Mouse (Mus musculus): ENCODE measurements around the gene Spred2. TPM values are rescaled to one million over a fixed set of nuclear protein-coding genes. Genes with fewer than 3 reads are reported as not detected.
"Not testable (repeated sequence)": the region's sequence is repeated elsewhere in the genome, so short reads cannot be mapped to it uniquely, and the experiment has no call there.

Spred2 gene
- polyA plus RNA-seq, 1 experiment from 2014 or later, result 6.0 TPM

DNA sequence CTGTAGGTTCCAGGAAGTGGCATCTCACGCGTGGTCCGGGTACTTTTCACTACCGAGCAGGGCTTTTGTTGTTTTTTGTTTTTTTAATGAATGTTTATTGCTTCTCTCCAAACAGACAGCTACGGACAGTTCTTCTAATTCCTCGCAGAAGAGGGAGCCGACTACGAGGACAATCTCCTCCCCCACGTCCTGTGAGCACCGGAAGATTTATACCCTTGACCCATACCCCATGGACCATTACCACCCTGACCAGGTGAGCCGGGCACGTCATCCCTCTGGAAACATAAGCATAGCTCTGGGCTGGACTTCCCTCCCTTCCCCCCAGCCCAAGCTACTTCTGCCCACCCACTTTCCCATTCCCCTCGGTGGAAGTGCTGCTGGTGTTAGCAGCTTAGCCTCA, 93.8 kb downstream of the Spred2 start:
- H3K4me2 ChIP-seq, result no peak overlapping the region
- H3K4me3 ChIP-seq, result no peak overlapping the region
- no peak overlapping the region for H3K27ac ChIP-seq
- WGBS, result 98% methylated on average over 13 of the region's 13 CpGs
- H3K4me1 ChIP-seq (replicated peaks), result no peaks in the 10 kb centered on the region
- H3K27me3 ChIP-seq, result no peaks in the 10 kb centered on the region
- peaks cover 37% of the 10 kb centered on the region for H3K9me3 ChIP-seq
- H3K36me3 ChIP-seq, result peaks cover 72% of the 10 kb centered on the region
- H3K9ac ChIP-seq, result no peak overlapping the region
- ATAC-seq (ENCODE audit: low FRiP score), result no peak

DNA sequence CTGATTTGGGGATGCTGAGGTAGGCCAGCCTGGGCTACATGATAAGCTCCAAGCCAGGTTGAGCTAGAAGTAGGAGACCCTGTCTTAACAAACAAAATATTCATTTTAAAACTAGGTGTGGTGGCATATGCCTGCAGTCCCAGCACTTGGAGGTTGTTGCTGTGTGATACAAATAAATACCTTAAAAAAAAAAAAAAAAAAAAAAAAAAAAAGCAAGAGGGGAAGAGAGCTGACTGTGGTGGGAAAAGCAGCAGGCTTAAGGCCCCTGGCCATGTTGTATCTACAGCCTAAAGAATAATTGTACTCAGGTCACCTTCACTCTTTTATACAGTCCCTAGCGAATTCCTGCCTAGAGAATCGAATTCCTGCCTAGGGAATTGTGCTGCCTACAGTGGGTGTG, 94.7 kb downstream of the Spred2 start:
- Histone ChIP-seq H3K27me3 (no peaks in the 10 kb centered on the region), H3K9ac (no peak overlapping the region), H3K4me2 (no peak overlapping the region), H3K4me3 (no peak overlapping the region), H3K9me3 (peaks cover 37% of the 10 kb centered on the region), H3K27ac (no peak overlapping the region), H3K36me3 (peaks cover 75% of the 10 kb centered on the region), H3K4me1 (replicated peaks) (no peaks in the 10 kb centered on the region)
- 98% methylated on average over 2 of the region's 2 CpGs for WGBS
- no peak for ATAC-seq (ENCODE audit: low FRiP score)

DNA sequence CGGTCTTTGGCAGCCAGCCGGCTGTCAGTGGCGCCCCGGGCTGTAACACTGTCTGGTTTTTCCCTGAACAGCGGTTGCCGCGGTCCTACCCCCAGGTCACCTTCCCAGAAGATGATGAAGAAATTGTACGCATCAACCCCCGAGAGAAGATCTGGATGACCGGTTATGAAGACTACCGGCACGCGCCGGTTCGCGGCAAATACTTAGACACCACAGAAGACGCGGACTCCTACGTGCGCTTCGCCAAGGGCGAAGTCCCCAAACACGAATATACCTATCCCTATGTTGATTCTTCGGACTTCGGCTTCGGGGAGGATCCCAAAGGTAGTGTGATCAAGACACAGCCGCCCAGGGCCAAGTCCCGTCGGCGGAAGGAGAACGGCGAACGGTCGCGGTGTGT, 96.5 kb downstream of the Spred2 start:
- Histone ChIP-seq H3K27me3 (no peaks in the 10 kb centered on the region), H3K4me3 (no peak overlapping the region), H3K36me3 (peaks cover 82% of the 10 kb centered on the region), H3K4me2 (no peak overlapping the region), H3K9me3 (peaks cover 37% of the 10 kb centered on the region), H3K27ac (no peak overlapping the region), H3K4me1 (replicated peaks) (no peaks in the 10 kb centered on the region), H3K9ac (no peak overlapping the region)
- no peak for ATAC-seq (ENCODE audit: low FRiP score)
- 98% methylated on average over 35 of the region's 35 CpGs for WGBS

DNA sequence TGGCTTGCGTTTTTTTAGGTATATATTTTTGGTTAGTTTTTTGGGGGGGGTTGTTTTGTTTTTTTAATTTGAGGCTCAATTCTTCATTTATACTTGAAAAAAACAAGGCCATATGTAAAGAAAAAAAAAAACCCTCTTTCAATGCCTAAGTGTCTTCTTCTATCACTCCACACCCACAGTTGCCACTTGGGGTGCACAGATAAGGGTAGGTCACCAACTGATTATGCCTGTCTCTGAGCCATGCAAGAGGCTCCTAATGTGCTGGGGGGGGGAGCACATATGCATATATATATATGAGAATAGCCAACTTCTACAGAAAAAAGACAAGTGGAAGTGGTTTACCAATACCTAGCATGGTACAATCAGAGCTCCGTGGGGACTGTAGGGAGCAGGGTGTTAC, 98.3 kb downstream of the Spred2 start:
- Histone ChIP-seq H3K27ac (no peak overlapping the region), H3K4me3 (no peak overlapping the region), H3K9ac (no peak overlapping the region), H3K4me2 (no peak overlapping the region), H3K36me3 (peaks cover 73% of the 10 kb centered on the region), H3K9me3 (peaks cover 37% of the 10 kb centered on the region), H3K4me1 (replicated peaks) (no peaks in the 10 kb centered on the region), H3K27me3 (no peaks in the 10 kb centered on the region)
- ATAC-seq (ENCODE audit: low FRiP score), result no peak
- whole genome bisulfite sequencing, result 94% methylated on average over 2 of the region's 2 CpGs

DNA sequence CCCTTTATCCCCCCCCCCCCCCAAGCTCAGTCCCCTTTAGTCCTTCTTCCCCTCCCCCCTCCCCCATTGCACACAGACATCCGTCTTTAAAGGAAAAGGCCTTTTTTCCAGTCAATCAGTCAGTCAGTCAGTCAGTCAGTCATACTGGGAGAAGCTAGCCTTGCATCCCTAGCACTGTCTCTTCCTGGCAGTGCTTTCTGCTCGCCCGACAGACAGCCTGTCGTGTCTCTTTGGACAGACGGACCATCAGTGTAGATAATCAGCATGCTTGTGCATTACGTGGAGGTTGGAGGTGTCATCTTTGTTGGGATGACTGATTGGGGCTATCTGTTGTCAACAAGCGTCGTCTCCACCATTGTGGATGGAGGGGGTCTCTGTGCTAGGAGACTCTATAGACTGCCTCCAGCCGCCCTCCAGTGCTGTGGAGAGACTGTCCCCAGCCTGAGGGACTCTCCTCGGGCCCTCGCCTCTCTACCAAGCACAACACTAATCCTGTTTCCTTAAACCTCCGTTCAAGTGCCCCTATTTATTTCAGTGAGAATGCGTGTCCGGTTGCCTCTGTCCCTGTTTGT, 98.8 kb downstream of the Spred2 start:
- ATAC-seq (ENCODE audit: low FRiP score), result 0 out of 2 replicates have a peak, but pooled peaks have one; percentile 40

DNA sequence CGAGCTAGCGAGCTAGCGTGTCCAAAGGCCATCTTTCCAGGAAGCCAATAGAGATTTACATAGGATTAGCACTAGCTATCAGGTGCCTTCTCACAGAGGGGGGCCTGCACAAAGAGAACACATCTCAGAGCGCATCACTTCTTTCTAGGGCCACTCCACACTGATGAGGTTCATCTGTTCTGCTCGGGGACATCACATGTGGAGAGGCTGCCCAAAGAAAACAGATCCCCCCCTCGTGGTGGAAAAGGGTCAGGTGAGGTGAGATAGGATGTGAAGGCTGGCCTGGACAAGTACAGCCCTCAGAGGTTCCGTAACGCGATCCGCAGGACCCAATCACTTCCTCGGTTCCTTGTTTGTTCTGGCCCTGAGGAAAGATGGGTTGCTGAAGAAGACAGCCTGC, 101.7 kb downstream of the Spred2 start:
- H3K36me3 ChIP-seq, result peaks cover 38% of the 10 kb centered on the region
- H3K4me3 ChIP-seq, result no peak overlapping the region
- no peak overlapping the region for H3K9ac ChIP-seq
- peaks cover 9% of the 10 kb centered on the region for H3K9me3 ChIP-seq
- no peaks in the 10 kb centered on the region for H3K4me1 ChIP-seq (replicated peaks)
- H3K27me3 ChIP-seq, result no peaks in the 10 kb centered on the region
- 74% methylated on average over 11 of the region's 11 CpGs for WGBS
- H3K4me2 ChIP-seq, result no peak overlapping the region
- no peak for ATAC-seq (ENCODE audit: low FRiP score)
- H3K27ac ChIP-seq, result no peak overlapping the region

More for the DNA sequence above, 98.8 kb downstream of the Spred2 start:
- Histone ChIP-seq H3K36me3 (peaks cover 67% of the 10 kb centered on the region), H3K9ac (no peak overlapping the region), H3K9me3 (peaks cover 36% of the 10 kb centered on the region), H3K4me1 (replicated peaks) (no peaks in the 10 kb centered on the region), H3K27ac (no peak overlapping the region), H3K4me2 (no peak overlapping the region), H3K27me3 (no peaks in the 10 kb centered on the region), H3K4me3 (no peak overlapping the region)
- WGBS, result 91% methylated on average over 14 of the region's 14 CpGs

DNA sequence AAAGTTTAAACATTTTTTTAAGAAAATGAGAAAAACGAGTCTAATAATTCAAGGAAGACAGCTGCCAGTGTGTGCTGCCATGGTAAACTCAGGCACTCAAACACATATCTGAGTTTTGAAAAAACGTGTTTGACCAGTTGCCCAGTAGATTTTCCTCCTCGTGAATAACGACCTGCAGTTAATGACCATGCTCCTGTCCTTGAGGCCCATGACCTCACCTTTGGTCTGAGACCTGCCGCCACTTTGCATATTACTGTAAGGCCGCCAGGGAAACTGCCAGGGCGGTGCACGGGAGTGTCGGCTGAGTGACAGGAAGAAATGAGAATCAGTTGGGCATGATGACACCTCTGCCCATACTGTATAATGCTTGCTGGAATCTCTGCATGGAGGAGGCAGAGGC, 103.5 kb downstream of the Spred2 start:
- H3K4me2 ChIP-seq, result no peak overlapping the region
- H3K36me3 ChIP-seq, result peaks cover 23% of the 10 kb centered on the region
- WGBS, result 77% methylated on average over 9 of the region's 9 CpGs
- no peaks in the 10 kb centered on the region for H3K4me1 ChIP-seq (replicated peaks)
- H3K9me3 ChIP-seq, result peaks cover 3% of the 10 kb centered on the region; the same call in 1 of the 2 replicates
- H3K9ac ChIP-seq, result no peak overlapping the region
- ATAC-seq (ENCODE audit: low FRiP score), result no peak
- no peak overlapping the region for H3K27ac ChIP-seq
- H3K4me3 ChIP-seq, result no peak overlapping the region
- H3K27me3 ChIP-seq, result no peaks in the 10 kb centered on the region

DNA sequence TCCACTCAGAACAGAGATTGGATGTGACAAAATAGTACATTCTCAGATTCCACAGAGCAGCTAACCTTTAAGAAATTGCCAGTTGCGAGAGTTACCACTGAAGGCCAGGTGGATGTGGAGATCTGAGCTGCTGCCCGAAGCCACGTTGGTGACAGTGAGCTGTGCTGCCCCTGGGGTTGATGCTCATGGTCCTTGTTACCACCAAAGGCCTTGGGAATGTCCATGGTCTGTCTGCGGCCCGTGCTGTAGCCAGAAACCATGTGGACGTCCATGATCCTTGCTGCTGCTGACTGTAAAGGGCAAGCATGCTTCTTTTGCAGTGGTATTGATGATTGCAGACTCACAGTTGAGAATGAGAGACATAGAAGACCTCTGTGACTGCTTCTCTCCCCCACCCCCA, 104.2 kb downstream of the Spred2 start:
- H3K27me3 ChIP-seq, result no peaks in the 10 kb centered on the region
- no peaks in the 10 kb centered on the region for H3K4me1 ChIP-seq (replicated peaks)
- H3K9ac ChIP-seq, result no peak overlapping the region
- H3K4me2 ChIP-seq, result no peak overlapping the region
- WGBS, result 88% methylated on average over 6 of the region's 6 CpGs
- H3K36me3 ChIP-seq, result peaks cover 18% of the 10 kb centered on the region
- H3K9me3 ChIP-seq, result peaks cover 3% of the 10 kb centered on the region; the same call in 1 of the 2 replicates
- ATAC-seq (ENCODE audit: low FRiP score), result no peak
- H3K4me3 ChIP-seq, result no peak overlapping the region
- no peak overlapping the region for H3K27ac ChIP-seq

DNA sequence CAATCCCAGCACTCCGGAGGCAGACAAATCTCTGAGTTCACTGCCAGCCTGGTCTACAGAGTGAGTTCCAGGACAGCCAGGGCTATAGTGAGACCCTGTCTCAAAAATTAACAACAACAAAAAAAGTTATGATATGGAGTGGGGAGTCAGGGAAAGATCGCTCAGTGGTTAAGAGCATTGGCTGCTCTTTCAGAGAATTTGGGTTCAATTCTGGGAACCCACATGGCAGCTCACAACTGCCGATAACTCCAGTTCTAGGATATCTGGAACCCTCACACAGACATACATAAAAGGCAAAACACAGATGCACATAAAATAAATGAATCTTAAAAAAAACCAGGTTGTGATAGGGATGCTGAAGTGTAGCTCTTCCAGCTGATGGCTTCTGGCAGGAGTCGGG, 104.8 kb downstream of the Spred2 start:
- ATAC-seq (ENCODE audit: low FRiP score), result no peak
- H3K27me3 ChIP-seq, result no peaks in the 10 kb centered on the region
- no peak overlapping the region for H3K4me2 ChIP-seq
- no peak overlapping the region for H3K27ac ChIP-seq
- WGBS, result 97% methylated on average over 4 of the region's 4 CpGs
- H3K4me3 ChIP-seq, result no peak overlapping the region
- no peak overlapping the region for H3K9ac ChIP-seq
- peaks cover 3% of the 10 kb centered on the region; the same call in 1 of the 2 replicates for H3K9me3 ChIP-seq
- peaks cover 18% of the 10 kb centered on the region for H3K36me3 ChIP-seq
- H3K4me1 ChIP-seq (replicated peaks), result no peaks in the 10 kb centered on the region

DNA sequence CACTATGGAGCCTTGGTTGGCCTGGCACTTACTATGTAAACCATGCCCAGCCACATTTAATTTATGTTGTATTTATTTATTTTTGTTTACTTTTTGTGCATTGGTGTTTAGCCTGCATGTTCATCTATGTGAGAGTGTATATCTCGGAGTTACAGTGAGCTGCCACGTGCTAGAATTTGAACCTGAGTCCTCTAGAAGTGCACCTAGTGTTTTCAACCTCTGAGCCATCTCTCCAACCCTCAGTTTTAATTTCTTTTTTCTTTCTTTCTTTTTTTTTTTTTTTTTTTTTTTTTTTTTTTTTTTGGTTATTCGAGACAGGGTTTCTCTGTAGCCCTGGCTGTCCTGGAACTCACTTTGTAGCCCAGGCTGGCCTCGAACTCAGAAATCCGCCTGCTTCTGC, 106.8 kb downstream of the Spred2 start:
- H3K4me2 ChIP-seq; H3K4me3 ChIP-seq; H3K27ac ChIP-seq; H3K4me1 ChIP-seq (replicated peaks); H3K36me3 ChIP-seq; H3K27me3 ChIP-seq; ATAC-seq (ENCODE audit: low FRiP score); H3K9me3 ChIP-seq; H3K9ac ChIP-seq: not testable (repeated sequence)
- 94% methylated on average over 5 of the region's 5 CpGs for WGBS

DNA sequence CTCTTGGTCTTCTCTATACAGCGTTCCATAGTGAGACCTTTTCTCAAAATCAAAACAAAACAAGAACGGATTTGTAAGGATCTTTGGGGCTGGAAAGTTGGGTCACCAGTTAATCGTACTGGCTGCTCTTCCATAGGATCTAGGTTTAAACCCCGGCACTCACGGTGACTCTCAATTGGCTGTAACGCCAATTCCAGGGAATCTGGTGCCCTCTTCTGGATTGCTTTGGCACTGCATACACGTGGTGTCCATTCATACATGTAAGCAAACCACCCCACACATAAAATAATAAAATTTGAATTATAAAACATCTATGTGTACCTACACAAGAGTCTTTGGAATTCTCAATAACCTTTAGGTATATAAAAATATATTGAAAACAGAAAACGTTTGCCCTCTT, 107.4 kb downstream of the Spred2 start:
- no peak overlapping the region for H3K4me3 ChIP-seq
- no peak overlapping the region for H3K27ac ChIP-seq
- 0 out of 2 replicates have a peak, but pooled peaks cover 2% of the 10 kb centered on the region for H3K36me3 ChIP-seq
- 38% methylated on average over 8 of the region's 8 CpGs for WGBS
- no peaks in the 10 kb centered on the region for H3K27me3 ChIP-seq
- no peak overlapping the region for H3K4me2 ChIP-seq
- no peaks in the 10 kb centered on the region for H3K4me1 ChIP-seq (replicated peaks)
- no peak for ATAC-seq (ENCODE audit: low FRiP score)
- peaks cover 3% of the 10 kb centered on the region; the same call in 1 of the 2 replicates for H3K9me3 ChIP-seq
- no peak overlapping the region for H3K9ac ChIP-seq

DNA sequence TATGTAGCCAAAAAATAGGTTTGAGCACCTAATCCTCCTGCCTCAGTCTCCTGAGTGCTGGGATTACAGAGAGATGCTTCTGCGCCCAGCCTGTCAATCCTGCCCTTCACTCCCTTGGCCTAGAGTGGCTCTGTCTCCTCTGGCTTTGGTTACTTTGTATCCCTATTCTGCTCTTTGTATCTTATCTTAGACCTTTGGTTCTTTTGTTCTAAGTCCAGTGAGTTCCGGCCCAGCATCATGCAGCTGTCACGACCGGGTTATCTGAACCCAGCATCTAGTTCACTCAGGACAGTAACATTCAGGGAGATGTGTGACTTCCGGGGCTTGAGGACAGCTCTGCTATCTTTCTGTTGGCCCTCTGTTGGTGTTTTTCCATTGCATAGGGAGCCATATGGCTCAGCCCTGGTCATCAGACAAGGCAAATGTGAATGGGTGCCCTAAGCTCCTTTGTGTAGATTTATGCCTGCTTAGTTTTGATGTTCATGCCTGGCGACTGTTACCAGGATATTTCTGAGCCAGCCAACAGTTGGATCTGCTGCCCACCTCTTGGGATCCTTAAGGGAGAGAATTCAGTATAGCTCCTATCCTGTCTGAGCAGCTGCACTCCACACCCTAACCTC, 109.5 kb downstream of the Spred2 start:
- peaks cover 7% of the 10 kb centered on the region for H3K4me1 ChIP-seq (replicated peaks)
- H3K9ac ChIP-seq, result no peak overlapping the region
- H3K4me2 ChIP-seq, result no peak overlapping the region
- 75% methylated on average over 6 of the region's 6 CpGs for WGBS
- no peaks in the 10 kb centered on the region for H3K27me3 ChIP-seq
- ATAC-seq (ENCODE audit: low FRiP score), result no peak
- peaks cover 3% of the 10 kb centered on the region; the same call in 1 of the 2 replicates for H3K9me3 ChIP-seq
- H3K36me3 ChIP-seq, result no peaks in the 10 kb centered on the region; the same call in 1 of the 2 replicates
- no peak overlapping the region for H3K27ac ChIP-seq
- H3K4me3 ChIP-seq, result no peak overlapping the region

DNA sequence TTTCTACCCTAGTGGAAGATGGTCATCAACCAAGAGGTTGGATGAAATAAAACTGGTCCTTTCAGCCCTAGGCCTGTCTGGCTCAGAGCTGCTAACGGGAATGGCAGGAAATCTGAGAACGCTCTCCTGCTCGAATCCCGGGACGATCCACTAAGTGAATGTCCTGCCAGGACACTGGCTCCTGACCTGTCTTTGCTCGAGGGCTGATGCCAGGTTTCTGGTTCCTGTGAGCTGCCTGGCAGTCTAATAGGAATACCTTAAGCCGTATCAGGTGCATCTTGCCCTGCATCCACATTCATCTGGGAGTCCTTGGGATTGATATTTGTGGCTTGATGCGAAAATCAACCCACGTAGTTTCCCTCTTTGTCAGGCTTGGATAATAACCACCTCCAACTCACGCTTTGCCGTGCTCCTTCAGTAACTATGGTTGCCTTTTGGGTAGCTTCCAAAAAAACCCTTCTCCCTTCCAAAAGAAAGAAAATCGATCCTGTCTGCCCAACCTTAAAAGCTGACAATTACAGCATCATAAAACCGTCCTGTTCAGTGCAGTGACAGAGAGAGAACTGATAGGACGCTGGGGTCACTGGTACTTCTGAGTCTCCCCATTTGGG, 110.3 kb downstream of the Spred2 start:
- no peaks in the 10 kb centered on the region for H3K27me3 ChIP-seq
- peaks cover 13% of the 10 kb centered on the region for H3K4me1 ChIP-seq (replicated peaks)
- no peak overlapping the region for H3K9ac ChIP-seq
- H3K36me3 ChIP-seq, result no peaks in the 10 kb centered on the region; the same call in 1 of the 2 replicates
- no peak for ATAC-seq (ENCODE audit: low FRiP score)
- H3K27ac ChIP-seq, result no peak overlapping the region
- 83% methylated on average over 14 of the region's 14 CpGs for WGBS
- H3K4me3 ChIP-seq, result no peak overlapping the region
- peaks cover 3% of the 10 kb centered on the region; the same call in 1 of the 2 replicates for H3K9me3 ChIP-seq
- H3K4me2 ChIP-seq, result no peak overlapping the region

Measured in hindbrain, embryonic 13.5 days (tissue).